Mouse (Mus musculus) spleen, adult 2 months (tissue): ENCODE measurements at regions not wholly inside any gene's neighbourhood (a gene's known extent, or its start where the extent isn't known, plus 50 kb on each side); places are given as distances from the start of the nearest gene placed in this dataset.

Experiments used
- CTCF ChIP-seq: fragments of 200-500 bp; IDR thresholded peaks from 2 replicates; pipeline ENCODE4 v1.5.1; 2011; ENCODE audit warnings: mild to moderate bottlenecking, inconsistent platforms; ENCODE audit not compliant: insufficient read depth, insufficient read length, insufficient replicate concordance; ENCODE audit errors: extremely low read depth
- POLR2A ChIP-seq: fragments of 200-500 bp; IDR thresholded peaks from 2 replicates; pipeline ENCODE4 v1.6.1; 2011; ENCODE audit warnings: low read depth, low read length, inconsistent platforms

- no peak for TF ChIP-seq CTCF
- no peak for TF ChIP-seq POLR2A
Measured at GRCm38 (mm10) chr8:109250551-109250950, 243.3 kb upstream of the Pmfbp1 start.
